Mouse (Mus musculus) liver, embryonic 16.5 days (tissue): ENCODE measurements at regions not wholly inside any gene's neighbourhood (a gene's known extent, or its start where the extent isn't known, plus 50 kb on each side); places are given as distances from the start of the nearest gene placed in this dataset.

Source experiments
- ATAC-seq: fragments of 200-750 bp; cut with Nextera tagmentation; 2 replicates; pipeline ENCODE4 v1.8.0; 2017; ENCODE audit warnings: low read depth, mild to moderate bottlenecking, moderate number of reproducible peaks, moderate library complexity
- H3K27ac ChIP-seq: fragments of 300-500 bp; sonication (generic); 2 replicates; pipeline ENCODE4 v1.5.1; 2014; ENCODE audit warnings: mild to moderate bottlenecking, low read length
- H3K27me3 ChIP-seq: fragments of 300-500 bp; sonication (generic); 2 replicates; pipeline ENCODE4 v1.6.1; 2014; ENCODE audit warnings: low read depth, low read length, mixed read lengths; ENCODE audit not compliant: control insufficient read depth, insufficient read depth
- H3K36me3 ChIP-seq: fragments of 300-500 bp; sonication (generic); 2 replicates; pipeline ENCODE4 v1.6.1; 2014; ENCODE audit warnings: mild to moderate bottlenecking; ENCODE audit not compliant: control insufficient read depth, insufficient read depth
- H3K4me1 ChIP-seq: fragments of 300-500 bp; sonication (generic); 2 replicates; pipeline ENCODE4 v1.6.1; 2014; ENCODE audit warnings: low read depth, low read length, mixed read lengths; ENCODE audit not compliant: control insufficient read depth
- H3K4me2 ChIP-seq: fragments of 300-500 bp; sonication (generic); 2 replicates; pipeline ENCODE4 v1.6.1; 2014; ENCODE audit warnings: low read depth, low read length, mixed read lengths
- H3K4me3 ChIP-seq: fragments of 300-500 bp; sonication (generic); 2 replicates; pipeline ENCODE4 v1.5.1; 2014; ENCODE audit warnings: low read depth, mild to moderate bottlenecking, low read length
- H3K9ac ChIP-seq: fragments of 300-500 bp; sonication (generic); 2 replicates; pipeline ENCODE4 v1.6.1; 2014; ENCODE audit warnings: low read depth, low read length
- H3K9me3 ChIP-seq: fragments of 300-500 bp; sonication (generic); replicated peaks from 2 replicates; pipeline ENCODE4 v1.6.1; 2016; ENCODE audit warnings: low read length; ENCODE audit not compliant: control insufficient read depth
- whole genome bisulfite sequencing: fragments of 180-500 bp; shearing (Covaris S2); extraction: QIAGEN DNeasy Blood & Tissue Kit; methylation state at CpG from one replicate; pipeline ENCODE4 v1.1.7; 2014; ENCODE audit not compliant: insufficient replicate concordance; 5-methylcytosine and 5-hydroxymethylcytosine counted together

DNA sequence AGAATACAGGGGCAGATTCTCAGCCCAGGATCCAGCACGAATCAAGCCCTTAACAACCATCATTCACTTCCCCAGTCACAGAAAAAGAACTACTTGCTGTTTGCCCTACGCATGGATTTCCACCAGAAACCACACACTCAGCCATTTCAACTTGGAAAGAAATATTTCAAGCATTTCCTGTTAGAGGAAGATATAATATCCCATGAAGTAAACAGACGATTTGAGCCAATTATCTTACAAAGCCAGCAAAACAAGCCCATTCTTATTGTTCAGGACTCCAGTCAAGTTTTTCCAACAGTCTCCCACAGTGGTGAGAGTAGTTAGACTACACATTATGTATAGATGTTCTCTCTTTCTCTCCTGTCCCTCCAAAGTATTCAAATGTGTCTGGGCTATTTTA lies 324.1 kb downstream of the Rnd3 start:
- Histone ChIP-seq H3K9ac (no peak overlapping the region), H3K4me2 (no peak overlapping the region), H3K4me1 (no peaks in the 10 kb centered on the region), H3K4me3 (no peak overlapping the region), H3K36me3 (no peaks in the 10 kb centered on the region), H3K27me3 (no peaks in the 10 kb centered on the region), H3K9me3 (no peaks in the 10 kb centered on the region), H3K27ac (no peak overlapping the region)
- 39% methylated on average over 3 of the region's 3 CpGs for WGBS
- no peak for ATAC-seq

DNA sequence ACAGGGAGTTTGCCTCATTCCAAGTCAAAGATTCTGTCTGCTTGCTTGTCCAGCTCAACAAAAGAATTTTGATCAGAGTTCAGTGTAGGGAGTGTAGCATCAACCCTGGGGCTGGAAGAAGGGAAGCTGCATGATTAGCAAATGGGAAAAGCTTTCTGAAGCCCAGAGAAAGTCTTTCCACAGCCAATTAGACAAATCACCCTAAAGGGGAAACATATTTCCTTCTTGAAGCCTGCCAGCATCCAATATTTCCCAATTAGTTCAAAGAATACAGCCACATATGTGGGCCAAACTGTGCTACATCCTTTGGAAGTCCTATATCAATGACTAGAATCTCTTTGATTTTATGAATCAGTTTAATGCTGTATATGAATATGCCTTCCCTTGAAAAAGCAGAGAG lies 326.2 kb downstream of the Rnd3 start:
- ATAC-seq: no peak

DNA sequence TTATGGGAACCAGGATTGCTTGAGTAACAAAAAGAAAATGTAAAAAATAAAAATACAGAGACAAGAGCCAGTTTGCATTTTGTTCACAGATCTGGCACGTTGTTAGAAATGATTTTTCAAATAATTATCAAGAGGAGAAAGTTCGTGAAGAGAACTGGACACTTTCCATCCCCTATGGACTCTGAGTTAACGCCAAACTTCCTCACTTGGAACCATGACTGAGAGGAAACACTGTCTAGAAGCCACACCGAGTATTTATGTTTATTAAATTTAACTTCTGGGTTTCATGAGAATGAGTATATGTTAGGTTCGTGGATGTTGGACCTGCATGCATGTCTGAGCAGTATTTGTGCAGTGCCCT lies 329.6 kb downstream of the Rnd3 start:
- Histone ChIP-seq H3K9ac (no peak overlapping the region), H3K27me3 (no peaks in the 10 kb centered on the region), H3K4me1 (no peaks in the 10 kb centered on the region), H3K4me2 (no peak overlapping the region), H3K36me3 (no peaks in the 10 kb centered on the region), H3K9me3 (no peaks in the 10 kb centered on the region), H3K4me3 (no peak overlapping the region), H3K27ac (no peak overlapping the region)
- ATAC-seq: no peak
- 50% methylated on average over 5 of the region's 5 CpGs for WGBS

More for the DNA sequence above, 326.2 kb downstream of the Rnd3 start:
- H3K4me1 ChIP-seq: no peaks in the 10 kb centered on the region
- H3K27me3 ChIP-seq: no peaks in the 10 kb centered on the region
- H3K9me3 ChIP-seq: no peaks in the 10 kb centered on the region
- H3K4me2 ChIP-seq: no peak overlapping the region
- no peak overlapping the region for H3K9ac ChIP-seq
- H3K27ac ChIP-seq: no peak overlapping the region
- no peaks in the 10 kb centered on the region for H3K36me3 ChIP-seq
- no peak overlapping the region for H3K4me3 ChIP-seq

DNA sequence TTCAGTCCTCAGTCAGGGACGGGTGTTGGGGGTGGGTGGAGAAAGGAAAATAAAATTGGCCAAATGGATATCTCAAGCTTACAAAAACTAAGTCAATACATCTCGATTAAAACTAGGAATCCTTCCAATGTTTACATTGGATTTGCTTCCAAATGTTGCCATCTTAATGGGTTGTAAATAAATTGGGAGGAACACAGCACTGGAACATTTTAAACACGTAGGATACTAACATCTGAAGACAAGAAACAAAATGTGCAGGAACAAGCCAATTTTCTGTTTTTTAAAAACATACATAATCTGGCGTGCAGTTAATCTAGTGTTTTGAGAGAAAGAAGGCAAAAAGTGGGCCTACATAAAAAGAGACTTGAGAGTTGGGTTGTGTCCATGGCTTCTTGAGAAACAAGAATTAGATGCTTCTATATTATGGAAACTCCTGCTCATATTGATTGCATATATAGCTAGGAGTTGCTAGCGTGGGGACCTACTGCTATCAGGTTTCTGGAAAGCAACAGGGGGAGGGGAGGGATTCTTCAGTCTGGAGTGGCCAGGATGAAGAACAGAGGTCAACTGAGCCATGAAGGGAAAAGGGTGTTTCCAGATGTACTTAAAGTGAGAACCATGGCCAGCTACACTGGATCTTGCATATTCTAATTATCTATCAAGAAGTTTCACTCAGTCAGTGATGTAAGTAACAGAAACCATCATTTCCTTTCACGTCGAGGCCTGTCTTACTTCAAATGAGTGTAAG lies 330.2 kb downstream of the Rnd3 start:
- WGBS: 51% methylated on average over 7 of the region's 7 CpGs
- H3K9ac ChIP-seq: no peak overlapping the region
- H3K36me3 ChIP-seq: no peaks in the 10 kb centered on the region
- no peak overlapping the region for H3K27ac ChIP-seq
- H3K27me3 ChIP-seq: no peaks in the 10 kb centered on the region
- H3K4me3 ChIP-seq: no peak overlapping the region
- no peaks in the 10 kb centered on the region for H3K9me3 ChIP-seq
- H3K4me2 ChIP-seq: no peak overlapping the region
- no peak for ATAC-seq
- H3K4me1 ChIP-seq: no peaks in the 10 kb centered on the region

DNA sequence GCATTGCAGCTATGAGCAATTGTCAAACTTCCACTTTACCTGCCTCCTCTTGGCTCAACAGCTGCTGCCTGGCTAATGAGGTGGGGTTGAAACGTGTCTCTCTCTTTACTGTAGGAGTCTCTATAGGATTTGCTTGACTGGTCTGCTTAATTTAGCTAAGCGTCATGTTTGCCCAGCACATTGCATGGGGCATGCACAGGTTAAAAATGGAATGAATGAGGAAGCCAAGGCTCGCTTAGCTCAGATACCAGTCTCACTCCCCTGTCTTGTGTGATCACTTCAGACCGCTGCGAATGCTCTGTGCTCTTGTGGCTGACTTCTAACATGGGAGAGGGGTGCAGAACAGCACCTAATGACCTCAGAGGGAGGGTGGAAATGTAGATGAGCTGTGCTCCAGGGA lies 332.5 kb downstream of the Rnd3 start:
- no peaks in the 10 kb centered on the region for H3K9me3 ChIP-seq
- WGBS: 60% methylated on average over 5 of the region's 5 CpGs

DNA sequence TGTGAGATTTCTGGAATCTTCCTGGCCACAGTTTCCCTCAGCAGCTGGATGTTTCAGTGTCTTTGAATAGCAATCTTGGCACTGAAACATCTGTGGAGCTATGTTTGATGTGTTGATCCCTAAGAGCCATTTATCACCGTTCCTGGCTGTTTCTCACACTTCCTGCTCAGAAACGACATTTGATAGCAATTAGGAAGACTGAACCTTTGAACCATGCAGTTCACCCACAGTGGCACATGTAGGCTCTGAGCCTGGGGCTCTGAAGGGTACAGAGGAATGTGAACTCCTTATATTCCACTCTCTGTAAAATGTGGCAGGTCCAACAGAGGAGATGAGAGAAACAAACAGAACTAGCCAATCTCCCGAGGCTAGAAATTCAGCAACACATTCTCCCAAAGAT lies 333.4 kb downstream of the Rnd3 start:
- Histone ChIP-seq H3K27me3 (no peaks in the 10 kb centered on the region), H3K4me3 (no peak overlapping the region), H3K4me2 (no peak overlapping the region), H3K9me3 (no peaks in the 10 kb centered on the region), H3K9ac (no peak overlapping the region), H3K36me3 (no peaks in the 10 kb centered on the region), H3K27ac (no peak overlapping the region), H3K4me1 (no peaks in the 10 kb centered on the region)
- ATAC-seq: no peak
- WGBS: 34% methylated on average over 3 of the region's 3 CpGs

More for the DNA sequence above, 332.5 kb downstream of the Rnd3 start:
- ATAC-seq: no peak
- H3K27me3 ChIP-seq: no peaks in the 10 kb centered on the region
- no peak overlapping the region for H3K4me2 ChIP-seq
- no peak overlapping the region for H3K4me3 ChIP-seq
- H3K9ac ChIP-seq: no peak overlapping the region
- no peaks in the 10 kb centered on the region for H3K36me3 ChIP-seq
- no peak overlapping the region for H3K27ac ChIP-seq
- H3K4me1 ChIP-seq: no peaks in the 10 kb centered on the region

DNA sequence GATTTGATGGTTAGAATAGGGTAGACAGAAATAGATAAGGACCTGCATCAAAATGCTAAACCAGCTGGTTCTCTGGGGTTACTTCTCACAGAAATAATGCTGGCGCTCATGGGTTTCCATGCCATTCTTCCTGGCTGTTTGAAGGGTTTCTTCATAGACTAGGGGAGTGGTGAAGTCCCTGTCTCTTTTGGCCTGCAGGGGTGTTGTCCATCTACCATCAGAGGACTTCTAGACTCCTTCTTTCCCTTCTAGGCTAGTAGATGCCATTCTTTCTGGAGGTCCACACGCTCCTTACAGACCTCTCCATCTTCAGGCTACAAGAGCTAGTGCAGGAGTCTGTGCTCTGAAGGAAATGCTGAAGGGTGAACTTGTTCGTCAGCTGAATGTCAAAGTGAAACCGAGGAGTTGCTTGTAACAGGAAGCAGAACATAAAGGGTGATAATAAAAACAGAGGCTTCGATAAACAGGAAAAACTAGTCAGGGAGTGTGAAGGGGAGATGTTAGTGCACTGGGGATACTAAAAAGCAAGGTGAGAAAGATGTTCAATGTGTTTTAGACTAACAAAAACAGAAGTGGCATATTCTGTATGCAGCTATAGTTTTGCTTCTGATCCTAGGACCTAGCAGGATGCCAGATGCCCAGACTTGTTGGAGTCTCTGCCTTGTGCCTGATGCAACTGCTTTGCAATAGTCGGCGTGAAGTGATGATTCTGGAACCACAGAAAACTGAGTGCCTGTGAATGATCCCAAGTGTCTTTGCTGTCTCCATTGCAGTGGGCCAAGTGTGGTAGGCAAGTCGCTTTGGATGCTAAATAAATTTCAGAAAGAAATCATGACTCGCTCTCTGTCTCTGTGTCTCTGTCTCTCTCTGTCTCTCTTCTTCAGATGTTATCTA lies 335.1 kb downstream of the Rnd3 start:
- Histone ChIP-seq H3K4me3 (no peak overlapping the region), H3K27me3 (no peaks in the 10 kb centered on the region), H3K9me3 (no peaks in the 10 kb centered on the region), H3K4me1 (no peaks in the 10 kb centered on the region), H3K4me2 (no peak overlapping the region), H3K27ac (no peak overlapping the region), H3K36me3 (no peaks in the 10 kb centered on the region), H3K9ac (no peak overlapping the region)
- no peak for ATAC-seq
- 49% methylated on average over 9 of the region's 9 CpGs for WGBS

DNA sequence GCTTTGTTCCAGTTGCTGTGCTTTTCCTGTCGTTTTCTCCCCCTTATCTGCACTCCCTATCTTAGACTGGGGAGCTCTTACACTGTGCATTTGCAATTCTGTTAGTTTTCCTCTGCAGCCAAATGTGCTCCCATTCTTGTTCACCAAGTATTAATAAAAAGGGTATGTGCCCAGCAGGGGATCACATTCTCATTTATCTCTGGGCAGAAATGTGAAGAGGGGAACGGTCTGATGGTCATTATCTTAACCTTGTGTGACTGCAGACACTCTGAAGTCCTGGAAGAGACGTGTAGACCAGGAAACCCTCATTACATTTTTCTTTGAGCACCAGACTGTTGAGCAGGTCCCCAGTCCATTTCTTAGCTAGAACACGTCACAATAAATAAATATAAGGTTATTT lies 336.6 kb downstream of the Rnd3 start:
- no peak overlapping the region for H3K4me3 ChIP-seq
- H3K27me3 ChIP-seq: no peaks in the 10 kb centered on the region
- 34% methylated on average over 4 of the region's 4 CpGs for WGBS
- H3K4me1 ChIP-seq: no peaks in the 10 kb centered on the region
- H3K9me3 ChIP-seq: no peaks in the 10 kb centered on the region
- no peak overlapping the region for H3K9ac ChIP-seq
- no peak for ATAC-seq
- H3K36me3 ChIP-seq: no peaks in the 10 kb centered on the region
- no peak overlapping the region for H3K4me2 ChIP-seq
- no peak overlapping the region for H3K27ac ChIP-seq

DNA sequence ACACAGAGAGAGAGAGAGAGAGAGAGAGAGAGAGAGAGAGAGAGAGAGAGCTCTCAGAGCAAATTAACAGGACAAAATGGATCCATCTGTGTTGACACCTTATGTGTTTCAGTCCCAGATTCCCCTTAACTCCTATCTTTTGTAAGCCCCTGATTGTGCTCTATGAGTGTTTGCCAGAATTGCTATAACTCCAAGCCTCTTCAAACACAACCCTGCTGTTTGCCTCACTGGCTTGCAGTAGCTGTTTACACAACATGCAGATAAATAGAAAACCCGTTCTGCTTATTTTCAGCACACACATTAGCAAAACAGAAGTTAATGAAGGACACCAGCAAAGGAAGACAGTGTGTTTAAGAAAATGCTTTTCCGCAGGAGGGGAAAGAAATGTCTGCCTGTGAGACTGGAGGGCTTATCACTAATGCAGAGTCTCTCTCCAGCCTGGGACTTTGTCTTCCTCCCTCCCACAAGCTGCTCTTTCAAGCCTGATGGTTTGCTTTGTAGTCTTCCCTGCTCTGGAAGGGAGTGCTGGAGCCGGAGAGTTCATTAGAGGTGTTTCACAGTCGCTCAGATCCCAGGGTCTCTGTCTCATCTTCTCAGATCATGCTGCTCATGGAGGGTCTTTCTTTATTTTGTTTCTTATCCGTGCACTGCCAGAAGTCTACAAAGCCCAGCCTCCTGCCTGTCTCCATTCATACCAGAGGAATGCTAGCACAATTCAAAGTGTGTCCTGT lies 338.4 kb downstream of the Rnd3 start:
- H3K27me3 ChIP-seq: no peaks in the 10 kb centered on the region
- no peaks in the 10 kb centered on the region for H3K36me3 ChIP-seq
- no peak for ATAC-seq
- no peaks in the 10 kb centered on the region for H3K9me3 ChIP-seq
- no peaks in the 10 kb centered on the region for H3K4me1 ChIP-seq
- H3K4me3 ChIP-seq: no peak overlapping the region
- 32% methylated on average over 5 of the region's 5 CpGs for WGBS
- H3K27ac ChIP-seq: no peak overlapping the region
- no peak overlapping the region for H3K9ac ChIP-seq
- no peak overlapping the region for H3K4me2 ChIP-seq
